Mouse (Mus musculus): Measurements from ENCODE around the gene Fate1. TPM values are rescaled to one million over a fixed set of nuclear protein-coding genes. Genes with fewer than 3 reads are reported as not detected.

Gene Fate1
- total RNA-seq, 2 experiments from 2014 or later: not detected

DNA sequence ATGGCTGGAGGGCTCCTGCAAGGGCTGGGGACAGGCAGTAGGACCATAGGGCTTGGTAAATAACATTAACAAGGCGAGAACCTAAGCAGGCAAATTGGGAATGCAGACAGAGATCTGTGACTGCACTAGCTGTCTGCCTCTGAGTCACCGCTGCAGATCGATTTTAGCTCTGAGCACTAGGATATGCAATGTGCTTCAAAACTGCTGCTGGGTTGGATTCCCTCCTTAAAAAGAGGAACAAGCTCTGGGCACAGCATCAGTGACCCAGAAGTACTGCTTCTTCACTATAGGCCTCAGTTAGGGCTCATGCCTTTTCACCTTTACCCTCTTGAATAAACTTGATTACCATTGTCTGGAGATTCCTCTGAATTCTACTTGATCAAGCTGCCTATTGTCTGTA is 50.8 kb downstream of the Fate1 start:
- intact Hi-C loops (cut with DNase I): no loop called here
- no peak for DNase-seq

Other genes with a start within 250 kb of the Fate1 start
- gene Vma21, start 157.1 kb upstream of the Fate1 start, total RNA-seq (2021): 10 to 100 TPM; 17.2 to 19.1 TPM
- gene Gm1141, start 52.0 kb upstream of the Fate1 start, total RNA-seq (2021): not detected
- 10 to 100 TPM in 1 of 2 experiments, 1 to 10 TPM in 1; 5.9 to 10.6 TPM for gene Prrg3, start 10.4 kb upstream of the Fate1 start, total RNA-seq (2021)
- not detected for gene Cnga2, start 18.9 kb downstream of the Fate1 start, total RNA-seq (2021)
- not detected for gene Magea4, start 249.0 kb downstream of the Fate1 start, total RNA-seq (2021)